Comparison of ENCODE assay signal across 35 mouse cellular contexts in genomic region chr7:67763625-67764024, GRCm38 (mm10). TPM values are rescaled to one million over a fixed set of nuclear protein-coding genes. Genes with fewer than 3 reads are reported as not detected.
"Had no signal": no experiment of that assay in that cellular context is flagged by ENCODE, and none has a peak within 500 bp of the region (broad histone marks: within the 10 kb centered on the region; RNA-seq: fewer than 3 reads in every experiment).

No protein-coding gene starts in this region.

- H3K9me3 ChIP-seq: heart, embryonic 12.5 days; heart, embryonic 13.5 days; heart, embryonic 15.5 days; hindbrain, embryonic 10.5 days; hindbrain, embryonic 12.5 days; hindbrain, embryonic 13.5 days; hindbrain, embryonic 15.5 days; intestine, embryonic 15.5 days; kidney, embryonic 15.5 days had no signal

- H3K4me2 ChIP-seq: heart, embryonic 11.5 days; heart, embryonic 12.5 days; heart, embryonic 13.5 days; heart, embryonic 15.5 days; hindbrain, embryonic 12.5 days; hindbrain, embryonic 13.5 days; hindbrain, embryonic 14.5 days; hindbrain, embryonic 15.5 days; intestine, embryonic 15.5 days; kidney, embryonic 15.5 days had no signal

- H3K4me3 ChIP-seq: heart, embryonic 12.5 days; heart, embryonic 13.5 days; heart, embryonic 15.5 days; hindbrain, embryonic 10.5 days; hindbrain, embryonic 12.5 days; hindbrain, embryonic 13.5 days; hindbrain, embryonic 15.5 days; intestine, embryonic 15.5 days; kidney, embryonic 15.5 days; layer of hippocampus, adult 2 months; left cerebral cortex, adult 2 months had no signal

- H3K9ac ChIP-seq: heart, embryonic 12.5 days; heart, embryonic 13.5 days; heart, embryonic 15.5 days; hindbrain, embryonic 12.5 days; hindbrain, embryonic 13.5 days; hindbrain, embryonic 14.5 days; hindbrain, embryonic 15.5 days; intestine, embryonic 15.5 days; kidney, embryonic 15.5 days had no signal

- H3K27me3 ChIP-seq: hindbrain, embryonic 15.5 days had no signal

- H3K36me3 ChIP-seq: heart, embryonic 12.5 days; heart, embryonic 13.5 days; heart, embryonic 15.5 days; hindbrain, embryonic 10.5 days; hindbrain, embryonic 12.5 days; hindbrain, embryonic 13.5 days; hindbrain, embryonic 15.5 days; intestine, embryonic 15.5 days; kidney, embryonic 15.5 days had no signal

- DNase-seq: heart, postnatal 10 days; heart, postnatal 14 days; heart, postnatal 36 days; heart, postnatal 4 days; kidney, adult 11 months; kidney, adult 18-20 months; kidney, adult 2 months; kidney, adult 8-10 months; kidney, adult 9 months; kidney, postnatal 10 days; kidney, postnatal 14 days; kidney, postnatal 25 days; kidney, postnatal 36 days; kidney, postnatal 4 days; layer of hippocampus, adult 9-11 months; layer of hippocampus, postnatal 36 days had no signal

- ATAC-seq: hindbrain, embryonic 16.5 days; hindbrain, postnatal 0 days; inflammation-experienced regulatory T-cells, adult 6 months; intestine, embryonic 15.5 days; intestine, embryonic 16.5 days; intestine, postnatal 0 days had no signal

- H3K27ac ChIP-seq: heart, embryonic 13.5 days; heart, embryonic 15.5 days; hindbrain, embryonic 10.5 days; hindbrain, embryonic 12.5 days; hindbrain, embryonic 13.5 days; hindbrain, embryonic 14.5 days; hindbrain, embryonic 15.5 days; hindbrain, postnatal 0 days; intestine, embryonic 15.5 days; kidney, embryonic 15.5 days; kidney, postnatal 0 days; layer of hippocampus, adult 2 months; left cerebral cortex, adult 2 months had no signal

RNA-seq across cellular contexts. Expression of gene Synm, which starts 4.1 kb away (rescaled TPM):
- polyA plus RNA-seq: inflammation-experienced regulatory T-cells, adult 6 months had no signal
